Mouse (Mus musculus): Measurements from ENCODE around the gene Slc25a4. TPM values are rescaled to one million over a fixed set of nuclear protein-coding genes. Genes with fewer than 3 reads are reported as not detected.
"Not testable (repeated sequence)": the region's sequence is repeated elsewhere in the genome, so short reads cannot be mapped to it uniquely, and the experiment has no call there.

Gene Slc25a4
- 1,000 to 10,000 TPM; 2,072 to 2,481 TPM for total RNA-seq (2021)
- long read RNA-seq, experiment 1, transcript Slc25a4-201 (4 exons, 1,925 nt): major isoform, 6,291 of 7,242 reads
- long read RNA-seq, experiment 1, partial matches to known transcripts: 34 of 7,242 reads
- long read RNA-seq, experiment 1, other reads (novel, unspliced or antisense): 917 of 7,242 reads
- long read RNA-seq, experiment 2, transcript Slc25a4-201 (4 exons, 1,925 nt): major isoform, 8,636 of 9,532 reads
- long read RNA-seq, experiment 2, partial matches to known transcripts: 51 of 9,532 reads
- long read RNA-seq, experiment 2, other reads (novel, unspliced or antisense): 845 of 9,532 reads

DNA sequence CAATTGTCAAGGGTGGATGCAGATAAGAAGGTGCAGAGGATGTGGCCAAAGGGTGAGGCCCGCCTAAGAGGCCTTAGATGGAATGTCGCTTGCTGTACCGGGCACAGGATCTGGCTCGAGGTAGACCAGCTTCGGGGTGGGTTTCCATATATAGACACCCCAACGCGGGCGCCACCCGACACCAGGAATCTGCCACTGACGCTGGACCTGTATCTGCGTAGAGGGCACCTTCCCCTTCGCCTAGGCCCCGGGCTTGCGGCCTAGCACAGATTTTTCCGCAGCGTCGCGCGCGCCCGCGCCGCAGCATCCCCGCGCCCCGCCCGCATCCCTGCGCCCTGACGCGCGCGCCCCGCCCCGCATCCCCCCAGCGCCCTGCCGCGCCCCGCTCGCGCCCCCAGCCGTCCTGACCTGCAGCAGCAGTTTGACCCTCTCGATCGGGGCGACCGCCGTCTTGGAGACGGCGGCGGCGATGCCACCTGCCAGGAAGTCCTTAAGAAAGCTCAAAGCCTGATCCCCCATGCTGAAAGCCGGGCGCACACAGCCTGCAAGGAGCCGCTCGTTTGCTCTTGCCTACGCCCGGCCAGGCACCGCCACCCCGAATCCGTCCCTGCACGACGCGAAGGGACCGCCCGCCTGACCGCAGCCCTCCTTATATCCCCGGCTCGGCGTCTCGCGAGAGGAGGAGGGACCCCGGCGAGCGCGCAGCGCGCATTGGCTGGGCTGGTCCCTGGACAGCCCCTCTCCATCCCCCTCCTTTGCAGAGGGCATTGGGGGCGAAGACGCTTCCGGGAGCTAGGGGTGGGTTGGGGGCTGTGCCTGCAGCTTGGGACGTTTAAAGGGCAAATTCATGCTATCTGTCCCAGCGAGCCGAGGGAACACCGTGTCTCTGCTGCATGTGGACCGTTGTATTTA is at the start of gene Slc25a4:
Gene Slc25a4 (minus strand): TSS at position 881 of the 912 bp plus-strand sequence.
- peak; percentile 99 for DNase-seq

DNA sequence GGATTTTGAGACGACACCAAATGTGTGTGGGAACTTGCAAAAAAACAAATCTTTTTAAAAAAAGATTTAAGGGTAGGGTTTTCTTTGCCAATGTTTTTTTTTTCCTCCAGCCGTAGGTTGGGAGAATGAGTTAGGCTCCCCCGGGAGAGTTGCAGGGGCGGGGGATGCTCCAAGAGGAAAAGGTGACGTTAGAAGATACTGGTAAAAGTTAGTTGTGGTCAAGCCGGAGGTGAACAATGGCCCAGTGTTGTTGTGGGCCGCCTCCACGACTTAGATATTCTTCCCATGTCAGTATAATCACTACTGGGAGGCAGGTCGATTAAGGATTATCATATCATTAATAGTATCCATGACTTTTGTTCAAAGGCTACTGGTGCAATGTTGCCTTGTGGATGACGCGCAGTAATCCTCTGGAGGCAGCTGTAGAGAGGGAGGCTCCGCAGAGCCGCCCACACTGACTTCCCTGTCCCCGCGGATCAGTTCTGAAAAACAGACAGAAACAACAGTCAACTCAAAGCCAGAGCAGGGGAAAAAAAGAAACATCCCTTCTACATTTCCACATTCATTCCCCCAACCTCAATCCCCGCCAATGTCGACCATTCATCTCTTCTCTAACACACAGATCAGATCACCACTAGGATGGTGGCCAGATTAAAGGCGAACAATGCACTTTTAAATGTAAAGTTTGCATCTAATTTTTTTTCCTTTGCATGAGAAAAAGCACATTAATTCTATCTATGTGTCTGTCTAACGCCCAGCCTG is 47.0 kb upstream of the Slc25a4 start:
- no peak for DNase-seq

DNA sequence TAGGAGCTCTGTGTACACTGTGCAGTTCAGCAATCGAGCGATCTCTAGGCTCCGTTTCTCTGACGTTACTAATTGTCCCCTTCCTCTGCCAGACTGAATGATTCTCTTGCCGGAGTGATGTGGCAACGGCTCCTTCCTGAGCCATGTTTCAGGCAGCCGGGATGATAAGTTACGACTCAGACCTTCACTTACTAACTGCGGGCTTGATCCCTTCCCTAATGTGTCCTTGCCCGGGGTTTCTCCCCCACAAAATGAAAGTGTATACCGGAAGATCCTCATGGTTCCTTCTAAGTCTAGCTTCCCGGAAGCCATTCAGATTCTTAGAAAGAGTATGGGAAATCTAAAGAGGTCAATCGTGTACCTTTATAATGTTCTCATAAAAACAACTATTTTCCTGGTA is 41.4 kb upstream of the Slc25a4 start:
- no peak for DNase-seq

DNA sequence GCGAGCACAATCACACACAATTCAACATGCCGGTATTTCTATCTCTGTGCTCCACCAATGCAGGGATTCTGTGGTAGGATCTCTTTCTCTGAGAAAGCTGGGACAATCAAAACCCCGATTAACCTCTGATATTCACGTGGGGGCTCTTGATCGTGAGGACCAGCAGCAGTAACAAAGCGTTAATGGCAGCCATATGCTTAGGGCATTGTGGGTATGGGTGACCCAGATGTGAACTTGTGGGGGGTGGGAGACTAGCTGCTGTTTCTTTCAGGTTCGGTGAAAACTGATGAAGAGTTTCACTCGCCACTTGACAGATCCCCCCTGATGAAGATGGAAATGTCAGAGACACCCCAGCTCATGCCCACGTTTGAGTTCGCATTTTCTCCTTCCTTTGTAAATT is 40.5 kb upstream of the Slc25a4 start:
- no peak for DNase-seq

GRCm38 (mm10) chr8:46246346-46246745 is 35.3 kb upstream of the Slc25a4 start:
- no peak for DNase-seq

DNA sequence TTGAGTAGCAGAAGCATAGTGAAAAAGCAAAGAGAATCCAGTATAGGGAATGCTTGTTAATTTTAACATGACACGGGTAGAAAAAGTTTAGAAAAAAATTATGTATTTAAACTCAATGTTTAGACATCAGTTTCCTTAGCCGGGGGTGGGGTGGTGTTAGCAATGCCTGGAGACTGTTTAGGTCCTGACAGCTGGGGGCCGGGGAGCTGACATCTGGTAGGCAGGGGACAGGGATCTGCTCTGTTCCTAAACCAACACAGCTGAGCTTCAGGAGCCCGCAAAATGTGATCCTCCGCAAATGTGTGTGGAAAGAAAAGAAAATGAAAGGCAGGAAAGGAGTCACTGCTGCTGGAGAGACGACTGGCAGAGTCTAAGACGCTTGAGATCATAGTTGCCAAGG is 31.9 kb upstream of the Slc25a4 start:
- no peak for DNase-seq

DNA sequence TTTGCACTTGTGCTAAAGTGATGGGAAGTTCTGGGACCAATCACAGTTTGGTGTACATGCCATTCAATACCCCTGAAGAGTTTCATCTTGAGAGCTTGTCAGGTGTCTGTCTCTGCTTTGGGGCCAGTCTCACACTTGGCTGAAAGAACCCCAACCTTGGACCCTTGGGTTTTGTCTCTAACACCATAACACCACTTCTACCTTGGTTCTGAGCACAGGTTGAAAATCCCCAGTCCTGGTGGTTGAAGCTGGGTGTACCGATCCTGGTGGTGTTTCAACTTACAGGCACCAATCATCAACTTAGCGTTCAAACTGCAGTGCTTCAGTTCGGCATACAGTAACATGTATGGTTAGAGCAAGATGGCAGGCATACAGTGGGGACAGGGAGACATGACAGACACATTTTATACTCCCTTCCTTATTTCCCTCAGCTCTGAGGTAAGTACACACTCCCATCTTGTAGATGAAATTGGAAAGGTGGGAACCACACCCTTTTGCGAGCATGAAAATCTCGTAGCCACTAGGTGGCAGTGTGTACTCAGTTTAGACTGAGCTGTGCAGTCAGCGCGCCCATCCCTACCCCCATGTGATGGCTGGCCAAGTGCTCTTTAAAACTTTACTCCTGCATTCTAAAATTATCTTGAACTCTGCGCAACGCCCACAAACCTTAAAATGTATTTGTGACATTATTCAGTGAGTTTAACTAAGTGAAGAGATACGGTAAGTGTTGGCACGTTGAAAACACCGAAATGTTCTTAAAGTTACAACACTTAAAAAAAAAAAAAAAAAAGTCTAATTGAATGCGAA is 30.7 kb upstream of the Slc25a4 start:
- peak; percentile 81 for DNase-seq

- DNase-seq: no peak
Observed at GRCm38 (mm10) chr8:46236441-46237223, 25.5 kb upstream of the Slc25a4 start.

GRCm38 (mm10) chr8:46234736-46235135 is 23.7 kb upstream of the Slc25a4 start:
- no peak for DNase-seq

- DNase-seq: peak; percentile 26
Observed at GRCm38 (mm10) chr8:46232798-46233197, 21.7 kb upstream of the Slc25a4 start.

- DNase-seq: not testable (repeated sequence)
Observed at GRCm38 (mm10) chr8:46231968-46232367, 20.9 kb upstream of the Slc25a4 start.

DNA sequence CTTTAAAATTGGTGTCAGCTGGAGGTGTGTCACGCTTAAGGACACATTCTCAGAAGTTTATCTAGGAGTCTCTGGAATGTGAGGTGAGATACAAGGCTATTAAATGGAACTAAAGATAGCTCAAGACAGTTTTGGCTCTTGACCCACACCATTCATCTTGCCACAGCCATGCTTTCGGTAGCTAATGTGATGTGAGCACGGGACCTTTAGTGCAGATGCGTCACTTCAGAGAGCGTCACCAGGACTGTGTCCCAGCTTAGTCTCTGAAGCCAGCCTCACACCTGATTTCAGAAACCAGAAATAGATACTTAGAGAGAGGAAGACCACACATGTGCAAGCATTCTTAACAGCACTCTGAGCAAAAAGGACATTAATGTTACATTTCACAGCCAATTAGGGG is 15.5 kb upstream of the Slc25a4 start:
- DNase-seq: no peak

DNA sequence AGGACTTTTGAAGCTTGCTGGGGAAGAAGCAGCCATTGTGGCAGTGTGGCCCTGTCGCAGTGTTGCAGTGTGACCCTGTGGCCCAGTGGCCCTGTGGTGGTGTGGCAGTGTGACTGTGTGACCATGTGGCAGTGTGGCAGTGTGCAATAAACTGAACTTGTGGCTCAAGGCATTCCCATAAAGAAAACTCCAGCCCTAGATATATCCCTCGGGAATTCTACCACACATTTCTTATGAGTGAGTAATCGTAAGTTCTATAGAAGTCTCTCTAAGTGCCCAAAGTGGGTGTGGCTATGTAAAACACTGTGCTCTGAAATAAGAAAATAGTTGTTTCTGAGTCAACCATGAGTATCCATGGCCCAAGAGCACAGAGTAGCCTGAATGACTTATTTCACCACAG is 14.4 kb upstream of the Slc25a4 start:
- no peak for DNase-seq

GRCm38 (mm10) chr8:46220566-46220965 is 9.5 kb upstream of the Slc25a4 start:
- DNase-seq: no peak

- peak; percentile 70 for DNase-seq
Observed at GRCm38 (mm10) chr8:46216838-46217237, 5.8 kb upstream of the Slc25a4 start.

- no peak for DNase-seq
Observed at GRCm38 (mm10) chr8:46213971-46214480, 2.9 kb upstream of the Slc25a4 start.

DNA sequence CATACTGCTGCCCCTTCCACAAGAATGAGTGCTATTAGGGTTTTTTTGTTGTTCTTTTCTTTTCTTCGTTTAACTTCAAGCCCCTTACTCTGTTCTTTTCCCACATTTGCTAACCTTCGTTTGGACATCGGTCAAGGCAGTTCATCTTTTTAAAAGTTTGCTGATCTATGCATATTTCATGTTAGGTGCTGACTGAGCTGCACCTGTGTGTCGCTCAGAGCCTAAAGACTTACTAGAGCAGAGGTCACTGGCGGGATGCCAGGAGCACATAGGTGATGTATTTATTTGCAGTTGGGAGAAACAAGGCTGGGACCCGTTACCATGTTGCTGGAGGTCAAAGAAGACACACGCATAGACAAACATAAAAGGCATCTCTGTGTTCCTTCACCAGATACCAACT is 1.1 kb upstream of the Slc25a4 start:
- peak; percentile 34 for DNase-seq

- DNase-seq: peak; percentile 28
Observed at GRCm38 (mm10) chr8:46211611-46212071, 557 bp upstream of the Slc25a4 start.

GRCm38 (mm10) chr8:46209057-46209456 is 2.0 kb downstream of the Slc25a4 start:
- DNase-seq: peak; percentile 29

GRCm38 (mm10) chr8:46208354-46208753 is 2.7 kb downstream of the Slc25a4 start:
- DNase-seq: peak; percentile 75

DNA sequence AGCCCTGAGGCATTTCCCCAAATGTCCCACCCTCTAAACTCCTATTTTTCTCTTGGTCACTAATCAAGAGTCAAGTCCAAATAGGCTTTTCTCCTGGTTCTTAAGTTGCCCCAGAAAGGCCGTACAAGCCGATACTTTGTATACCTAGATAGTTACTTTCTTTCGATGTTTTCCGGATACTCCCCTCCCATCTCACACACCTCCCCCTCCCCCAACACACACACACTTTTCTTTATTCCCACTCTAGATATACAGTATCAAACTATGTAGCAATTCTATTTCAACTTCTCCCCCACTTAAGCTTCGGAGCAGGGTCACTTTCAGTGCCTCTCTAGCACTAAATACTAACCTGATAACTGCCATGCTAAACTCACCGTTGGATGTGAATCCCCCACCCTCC is 5.0 kb downstream of the Slc25a4 start:
- no peak for DNase-seq

All from gastrocnemius, postnatal 10 days (tissue).